Mouse (Mus musculus) embryonic facial prominence, embryonic 13.5 days (tissue): ENCODE data around the gene Bicral. TPM values are rescaled to one million over a fixed set of nuclear protein-coding genes. Genes with fewer than 3 reads are reported as not detected.

Source experiments
- ATAC-seq: fragments of 200-750 bp; cut with Nextera tagmentation; 2 replicates; pipeline ENCODE4 v1.8.0; 2017; ENCODE audit warnings: low read depth; ENCODE audit not compliant: insufficient number of reproducible peaks, insufficient read depth, low FRiP score, low TSS enrichment
- H3K27ac ChIP-seq: fragments of 300-500 bp; sonication (generic); 2 replicates; pipeline ENCODE4 v1.5.1; 2015; ENCODE audit warnings: moderate library complexity, mild to moderate bottlenecking, inconsistent platforms
- H3K27me3 ChIP-seq: fragments of 300-500 bp; sonication (generic); 2 replicates; pipeline ENCODE4 v1.6.1; 2015; ENCODE audit warnings: mild to moderate bottlenecking, inconsistent platforms
- H3K36me3 ChIP-seq: fragments of 300-500 bp; sonication (generic); 2 replicates; pipeline ENCODE4 v1.6.1; 2015; ENCODE audit warnings: mild to moderate bottlenecking, inconsistent platforms
- H3K4me1 ChIP-seq: fragments of 300-500 bp; sonication (generic); 2 replicates; pipeline ENCODE4 v1.6.1; 2015; ENCODE audit warnings: inconsistent platforms
- H3K4me2 ChIP-seq: fragments of 300-500 bp; sonication (generic); 2 replicates; pipeline ENCODE4 v1.6.1; 2015; ENCODE audit warnings: moderate library complexity, mild to moderate bottlenecking, inconsistent platforms
- H3K4me3 ChIP-seq: fragments of 300-500 bp; sonication (generic); 2 replicates; pipeline ENCODE4 v1.5.1; 2015; ENCODE audit warnings: mild to moderate bottlenecking, inconsistent platforms
- H3K9ac ChIP-seq: fragments of 300-500 bp; sonication (generic); 2 replicates; pipeline ENCODE4 v1.6.1; 2015; ENCODE audit warnings: mild to moderate bottlenecking, inconsistent platforms
- H3K9me3 ChIP-seq: fragments of 300-500 bp; sonication (generic); 2 replicates; pipeline ENCODE4 v1.6.1; 2016; ENCODE audit warnings: inconsistent platforms
- WGBS: fragments of 180-500 bp; shearing (Covaris S2); methylation state at CpG from one replicate; pipeline ENCODE4 v1.1.7; 2015; ENCODE audit warnings: mixed read lengths; 5-methylcytosine and 5-hydroxymethylcytosine counted together
- polyA plus RNA-seq: library from polyadenylated mRNA; unstranded; fragments of >200 nt; fragmentation: Nextera tagmentation; extraction: Ambion mirVana; gene quantifications from 2 replicates; pipeline ENCODE4 v1.2.1, GENCODE M21; 2015

Bicral gene
- polyA plus RNA-seq, 1 experiment from 2014 or later, result 4.4 TPM

GRCm38 (mm10) chr17:46872806-46873205 lies 14.5 kb upstream of the Bicral start:
- no peak for ATAC-seq
- peaks cover 16% of the 10 kb centered on the region for H3K4me1 ChIP-seq
- no peak overlapping the region for H3K4me3 ChIP-seq
- WGBS, result 71% methylated on average over 7 of the region's 7 CpGs
- H3K4me2 ChIP-seq, result no peak overlapping the region
- H3K36me3 ChIP-seq, result no peaks in the 10 kb centered on the region
- H3K27me3 ChIP-seq, result no peaks in the 10 kb centered on the region
- H3K27ac ChIP-seq, result no peak overlapping the region
- H3K9ac ChIP-seq, result no peak overlapping the region
- no peaks in the 10 kb centered on the region for H3K9me3 ChIP-seq

- no peaks in the 10 kb centered on the region for H3K27me3 ChIP-seq
- H3K9ac ChIP-seq, result no peak overlapping the region
- WGBS, result 50% methylated on average over 1 of the region's 1 CpGs
- no peaks in the 10 kb centered on the region for H3K36me3 ChIP-seq
- ATAC-seq, result no peak
- no peaks in the 10 kb centered on the region for H3K9me3 ChIP-seq
- H3K27ac ChIP-seq, result no peak overlapping the region
- H3K4me2 ChIP-seq, result no peak overlapping the region
- H3K4me3 ChIP-seq, result no peak overlapping the region
- H3K4me1 ChIP-seq, result peaks cover 9% of the 10 kb centered on the region
Observed at GRCm38 (mm10) chr17:46870913-46871312, 12.6 kb upstream of the Bicral start.

- Histone ChIP-seq H3K4me1 (peaks cover 9% of the 10 kb centered on the region), H3K9me3 (no peaks in the 10 kb centered on the region), H3K9ac (no peak overlapping the region), H3K27ac (no peak overlapping the region), H3K36me3 (no peaks in the 10 kb centered on the region), H3K4me2 (no peak overlapping the region), H3K27me3 (no peaks in the 10 kb centered on the region), H3K4me3 (no peak overlapping the region)
- 86% methylated on average over 5 of the region's 5 CpGs for WGBS
- no peak for ATAC-seq
Observed at GRCm38 (mm10) chr17:46870204-46870798, 12.0 kb upstream of the Bicral start.

GRCm38 (mm10) chr17:46866836-46867235 lies 8.6 kb upstream of the Bicral start:
- H3K4me1 ChIP-seq, result no peaks in the 10 kb centered on the region
- no peaks in the 10 kb centered on the region for H3K27me3 ChIP-seq
- no peak overlapping the region for H3K27ac ChIP-seq
- ATAC-seq, result no peak
- no peak overlapping the region for H3K4me3 ChIP-seq
- no peaks in the 10 kb centered on the region for H3K36me3 ChIP-seq
- H3K9me3 ChIP-seq, result no peaks in the 10 kb centered on the region
- WGBS, result 89% methylated on average over 12 of the region's 12 CpGs
- H3K9ac ChIP-seq, result no peak overlapping the region
- H3K4me2 ChIP-seq, result no peak overlapping the region

- Histone ChIP-seq H3K4me1 (0 out of 2 replicates have a peak, but pooled peaks cover under 1% of the 10 kb centered on the region), H3K9ac (no peak overlapping the region), H3K9me3 (no peaks in the 10 kb centered on the region), H3K4me2 (no peak overlapping the region), H3K27me3 (no peaks in the 10 kb centered on the region), H3K27ac (no peak overlapping the region), H3K4me3 (no peak overlapping the region), H3K36me3 (no peaks in the 10 kb centered on the region)
- 76% methylated on average over 7 of the region's 7 CpGs for whole genome bisulfite sequencing
- ATAC-seq, result no peak
Observed at GRCm38 (mm10) chr17:46864566-46865195, 6.4 kb upstream of the Bicral start.

- H3K4me2 ChIP-seq, result no peak overlapping the region
- no peaks in the 10 kb centered on the region for H3K36me3 ChIP-seq
- no peak overlapping the region for H3K9ac ChIP-seq
- H3K27me3 ChIP-seq, result no peaks in the 10 kb centered on the region
- no peak overlapping the region for H3K27ac ChIP-seq
- 93% methylated on average over 4 of the region's 4 CpGs for WGBS
- H3K4me3 ChIP-seq, result no peak overlapping the region
- no peak for ATAC-seq
- no peaks in the 10 kb centered on the region for H3K9me3 ChIP-seq
- H3K4me1 ChIP-seq, result peaks cover 8% of the 10 kb centered on the region; the same call in 1 of the 2 replicates
Observed at GRCm38 (mm10) chr17:46860120-46860519, 1.8 kb upstream of the Bicral start.

- 12% methylated on average over 9 of the region's 9 CpGs for WGBS
- Histone ChIP-seq H3K4me1 (peaks cover 19% of the 10 kb centered on the region), H3K27ac (peak overlapping the region; percentile 100), H3K4me2 (peak overlapping the region; percentile 67), H3K9me3 (no peaks in the 10 kb centered on the region), H3K27me3 (no peaks in the 10 kb centered on the region), H3K9ac (peak overlapping the region; percentile 100), H3K36me3 (no peaks in the 10 kb centered on the region), H3K4me3 (peak overlapping the region; percentile 92)
- ATAC-seq, result no peak
Observed at GRCm38 (mm10) chr17:46858749-46859444, 615 bp upstream of the Bicral start.

GRCm38 (mm10) chr17:46857361-46857902 lies 850 bp downstream of the Bicral start:
- Histone ChIP-seq H3K9me3 (no peaks in the 10 kb centered on the region), H3K27me3 (no peaks in the 10 kb centered on the region), H3K4me3 (peak overlapping the region; percentile 92), H3K27ac (peak overlapping the region; percentile 100), H3K4me2 (peak overlapping the region; percentile 67), H3K36me3 (no peaks in the 10 kb centered on the region), H3K9ac (peak overlapping the region; percentile 100), H3K4me1 (peaks cover 20% of the 10 kb centered on the region)
- under 1% methylated on average over 35 of the region's 52 CpGs for WGBS
- peak; percentile 76 for ATAC-seq

- ATAC-seq, result no peak
- Histone ChIP-seq H3K9ac (peak overlapping the region; percentile 100), H3K36me3 (no peaks in the 10 kb centered on the region), H3K4me3 (peak overlapping the region; percentile 92), H3K27me3 (no peaks in the 10 kb centered on the region), H3K4me1 (peaks cover 20% of the 10 kb centered on the region), H3K4me2 (peak overlapping the region; percentile 67), H3K27ac (peak overlapping the region; percentile 100), H3K9me3 (no peaks in the 10 kb centered on the region)
- WGBS, result under 1% methylated on average over 81 of the region's 87 CpGs
Observed at GRCm38 (mm10) chr17:46856471-46857360, 1.6 kb downstream of the Bicral start.

- H3K9ac ChIP-seq, result peak overlapping the region; percentile 100
- no peaks in the 10 kb centered on the region for H3K9me3 ChIP-seq
- WGBS, result 11% methylated on average over 4 of the region's 4 CpGs
Observed at GRCm38 (mm10) chr17:46856107-46856388, 2.2 kb downstream of the Bicral start.

More at GRCm38 (mm10) chr17:46856107-46856388, 2.2 kb downstream of the Bicral start:
- ATAC-seq, result no peak
- Histone ChIP-seq H3K36me3 (no peaks in the 10 kb centered on the region), H3K4me1 (peaks cover 20% of the 10 kb centered on the region), H3K4me3 (peak overlapping the region; percentile 92), H3K27me3 (no peaks in the 10 kb centered on the region), H3K4me2 (peak overlapping the region; percentile 67), H3K27ac (peak overlapping the region; percentile 100)
